Mouse (Mus musculus) lung, embryonic 16.5 days (tissue): ENCODE results near the gene Sos1. TPM values are rescaled to one million over a fixed set of nuclear protein-coding genes. Genes with fewer than 3 reads are reported as not detected.

Experiments used
- ATAC-seq: fragments of 200-750 bp; cut with Nextera tagmentation; 2 replicates; pipeline ENCODE4 v1.8.0; 2017; ENCODE audit warnings: low read depth, mild to moderate bottlenecking, moderate library complexity
- H3K27ac ChIP-seq: fragments of 300-500 bp; sonication (generic); 2 replicates; pipeline ENCODE4 v1.5.1; 2014; ENCODE audit warnings: mild to moderate bottlenecking, control low read depth, low read length
- H3K27me3 ChIP-seq: fragments of 300-500 bp; sonication (generic); 2 replicates; pipeline ENCODE4 v1.6.1; 2014; ENCODE audit warnings: low read depth, low read length, mixed read lengths; ENCODE audit not compliant: control insufficient read depth, insufficient read depth
- H3K36me3 ChIP-seq: fragments of 300-500 bp; sonication (generic); 2 replicates; pipeline ENCODE4 v1.6.1; 2014; ENCODE audit warnings: low read length; ENCODE audit not compliant: control insufficient read depth, insufficient read depth
- H3K4me1 ChIP-seq: fragments of 300-500 bp; sonication (generic); replicated peaks from 2 replicates; pipeline ENCODE4 v1.6.1; 2014; ENCODE audit warnings: low read length, mixed read lengths; ENCODE audit not compliant: control insufficient read depth, insufficient read depth
- H3K4me2 ChIP-seq: fragments of 300-500 bp; sonication (generic); 2 replicates; pipeline ENCODE4 v1.6.1; 2014; ENCODE audit warnings: low read depth, low read length, control low read depth
- H3K4me3 ChIP-seq: fragments of 300-500 bp; sonication (generic); 2 replicates; pipeline ENCODE4 v1.5.1; 2014; ENCODE audit warnings: mild to moderate bottlenecking, low read length, control low read depth
- H3K9ac ChIP-seq: fragments of 300-500 bp; sonication (generic); 2 replicates; pipeline ENCODE4 v1.6.1; 2014; ENCODE audit warnings: low read length, control low read depth
- H3K9me3 ChIP-seq: fragments of 300-500 bp; sonication (generic); 2 replicates; pipeline ENCODE4 v1.6.1; 2016; ENCODE audit warnings: low read length; ENCODE audit not compliant: control insufficient read depth
- WGBS: fragments of 180-500 bp; shearing (Covaris S2); extraction: QIAGEN DNeasy Blood & Tissue Kit; methylation state at CpG from one replicate; pipeline ENCODE4 v1.1.7; 2014; 5-methylcytosine and 5-hydroxymethylcytosine counted together
- polyA plus RNA-seq: library from polyadenylated mRNA; unstranded; fragments of >200 nt; fragmentation: Nextera tagmentation; extraction: Ambion mirVana; gene quantifications from 2 replicates; pipeline ENCODE4 v1.2.1, GENCODE M21; 2015

The Sos1 gene
- polyA plus RNA-seq, 1 experiment from 2014 or later, result 3.5 TPM

GRCm38 (mm10) chr17:80513766-80514165 lies 33.5 kb upstream of the Sos1 start:
- no peaks in the 10 kb centered on the region for H3K9me3 ChIP-seq
- WGBS, result 18% methylated on average over 8 of the region's 8 CpGs
- no peak overlapping the region for H3K4me2 ChIP-seq
- ATAC-seq, result no peak
- no peaks in the 10 kb centered on the region for H3K36me3 ChIP-seq
- H3K4me3 ChIP-seq, result no peak overlapping the region
- H3K27ac ChIP-seq, result no peak overlapping the region
- H3K4me1 ChIP-seq, result no peaks in the 10 kb centered on the region
- no peaks in the 10 kb centered on the region for H3K27me3 ChIP-seq
- no peak overlapping the region for H3K9ac ChIP-seq

DNA sequence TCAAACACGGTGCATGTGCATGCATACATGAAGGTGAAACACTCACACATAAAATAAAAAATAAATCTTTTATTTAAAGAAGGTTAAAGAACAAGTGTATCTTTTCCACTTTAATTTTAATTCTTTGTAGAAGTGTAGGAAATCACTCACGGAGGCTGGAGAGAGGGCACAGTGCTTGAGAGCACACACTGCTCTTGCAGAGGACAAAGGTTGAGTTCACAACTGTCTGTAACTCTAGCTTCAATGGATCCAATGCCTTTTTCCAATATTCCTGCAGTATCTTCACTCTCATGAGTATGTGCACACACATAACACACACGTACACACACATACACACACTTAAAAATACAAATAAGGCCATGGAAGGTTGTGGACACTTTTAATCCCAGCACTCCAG lies 30.2 kb upstream of the Sos1 start:
- no peak for ATAC-seq
- Histone ChIP-seq H3K4me2 (no peak overlapping the region), H3K36me3 (no peaks in the 10 kb centered on the region), H3K9me3 (no peaks in the 10 kb centered on the region), H3K4me3 (no peak overlapping the region), H3K4me1 (no peaks in the 10 kb centered on the region), H3K27ac (no peak overlapping the region), H3K27me3 (no peaks in the 10 kb centered on the region), H3K9ac (no peak overlapping the region)
- WGBS, result 45% methylated on average over 3 of the region's 3 CpGs

DNA sequence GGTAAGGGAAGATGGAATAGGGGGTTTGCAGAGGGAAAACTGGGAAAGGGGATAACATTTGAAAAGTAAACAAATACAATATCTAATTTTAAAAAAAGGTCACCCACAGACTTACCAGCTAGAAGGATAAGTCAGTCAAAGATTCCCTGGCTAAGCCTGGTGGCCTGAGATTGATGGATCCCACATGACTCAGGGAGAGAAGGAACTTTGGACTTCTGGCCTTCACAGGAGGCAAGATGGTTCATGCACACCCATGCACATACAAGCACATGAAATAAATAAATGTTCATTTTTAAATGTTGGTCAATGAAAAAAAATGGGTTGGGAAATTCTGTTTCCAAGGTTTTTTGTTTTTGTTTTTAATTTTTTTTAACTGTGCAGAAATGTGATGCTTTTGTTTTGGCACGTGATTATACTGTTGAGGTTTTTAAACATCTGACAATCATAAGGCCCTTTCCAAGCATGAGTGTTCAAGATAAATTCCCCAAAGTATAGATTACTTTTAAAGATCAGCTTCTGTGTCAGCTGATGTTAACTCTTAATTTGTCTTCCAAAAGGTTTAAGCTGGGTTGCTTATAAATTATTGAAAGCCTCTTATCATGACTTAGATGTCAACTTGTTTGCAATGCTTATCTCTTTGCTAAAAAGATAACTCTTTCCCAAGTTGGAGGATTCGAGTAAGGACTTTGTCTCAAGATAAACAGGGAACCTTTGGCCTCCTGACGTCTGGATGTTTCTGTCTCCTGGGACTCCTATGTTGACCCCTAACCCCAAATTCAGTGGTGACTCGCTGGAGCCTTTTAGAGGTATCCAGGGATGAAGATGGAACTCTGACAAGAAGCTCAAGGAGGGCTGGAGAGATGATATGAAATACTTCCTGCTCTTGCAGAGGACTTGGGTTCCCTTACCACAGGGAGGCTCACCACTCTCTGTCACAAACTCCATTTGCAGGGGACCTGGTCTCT lies 29.5 kb upstream of the Sos1 start:
- ATAC-seq, result no peak
- no peaks in the 10 kb centered on the region for H3K4me1 ChIP-seq
- H3K4me3 ChIP-seq, result no peak overlapping the region
- no peaks in the 10 kb centered on the region for H3K9me3 ChIP-seq
- WGBS, result 10% methylated on average over 4 of the region's 4 CpGs
- H3K27me3 ChIP-seq, result no peaks in the 10 kb centered on the region
- H3K27ac ChIP-seq, result no peak overlapping the region
- no peaks in the 10 kb centered on the region for H3K36me3 ChIP-seq
- H3K9ac ChIP-seq, result no peak overlapping the region
- no peak overlapping the region for H3K4me2 ChIP-seq

DNA sequence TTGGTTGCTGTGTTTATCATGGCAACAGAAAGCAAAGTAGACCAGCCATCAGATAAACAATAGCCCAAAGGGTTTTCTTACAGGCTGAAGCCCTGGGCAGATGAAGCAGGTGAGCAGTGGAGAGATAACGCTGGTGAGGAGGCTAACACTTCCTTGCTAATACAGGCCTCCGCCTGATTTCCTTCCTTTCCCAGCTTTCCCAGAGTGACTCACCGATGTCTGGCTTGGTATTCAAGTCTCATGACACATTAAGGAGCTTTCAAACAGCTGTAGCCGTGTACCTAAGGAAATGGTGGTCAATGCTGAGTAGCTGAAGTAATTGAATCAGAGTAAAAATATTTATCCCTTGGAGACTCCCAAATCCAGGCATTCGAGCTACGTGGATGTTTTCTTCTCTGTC lies 25.5 kb upstream of the Sos1 start:
- no peaks in the 10 kb centered on the region for H3K36me3 ChIP-seq
- 68% methylated on average over 6 of the region's 6 CpGs for WGBS
- no peak overlapping the region for H3K27ac ChIP-seq
- no peak overlapping the region for H3K9ac ChIP-seq
- no peaks in the 10 kb centered on the region for H3K4me1 ChIP-seq
- H3K4me2 ChIP-seq, result no peak overlapping the region
- H3K4me3 ChIP-seq, result no peak overlapping the region
- no peak for ATAC-seq
- no peaks in the 10 kb centered on the region for H3K27me3 ChIP-seq
- no peaks in the 10 kb centered on the region for H3K9me3 ChIP-seq

- H3K4me3 ChIP-seq, result no peak overlapping the region
- no peak overlapping the region for H3K27ac ChIP-seq
- H3K9me3 ChIP-seq, result no peaks in the 10 kb centered on the region
- WGBS, result 78% methylated on average over 4 of the region's 4 CpGs
- no peaks in the 10 kb centered on the region for H3K27me3 ChIP-seq
- ATAC-seq, result no peak
- no peak overlapping the region for H3K9ac ChIP-seq
- no peak overlapping the region for H3K4me2 ChIP-seq
- H3K36me3 ChIP-seq, result no peaks in the 10 kb centered on the region
- no peaks in the 10 kb centered on the region for H3K4me1 ChIP-seq
Measured at GRCm38 (mm10) chr17:80505342-80505741, 25.1 kb upstream of the Sos1 start.

DNA sequence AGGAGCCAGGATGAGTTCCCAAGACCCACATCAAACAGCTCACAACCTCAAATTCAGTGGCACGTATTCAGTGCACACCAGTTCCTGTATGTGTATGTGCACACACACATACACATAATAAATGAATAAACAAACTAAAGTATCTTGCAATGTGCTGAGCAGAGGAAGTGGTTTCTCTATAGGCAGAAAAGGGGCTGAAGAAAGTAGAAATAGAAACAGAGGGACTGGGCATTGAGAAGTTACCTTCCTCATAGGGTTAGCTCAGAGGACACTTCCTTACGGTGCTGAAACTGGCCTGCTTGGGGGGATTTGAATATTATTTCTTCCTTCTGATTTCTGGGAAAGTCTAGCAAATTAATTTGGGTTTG lies 21.5 kb upstream of the Sos1 start:
- 56% methylated on average over 2 of the region's 2 CpGs for WGBS
- H3K4me1 ChIP-seq, result no peaks in the 10 kb centered on the region
- no peak overlapping the region for H3K27ac ChIP-seq
- H3K36me3 ChIP-seq, result no peaks in the 10 kb centered on the region
- no peak overlapping the region for H3K4me3 ChIP-seq
- H3K27me3 ChIP-seq, result no peaks in the 10 kb centered on the region
- no peak for ATAC-seq
- H3K4me2 ChIP-seq, result no peak overlapping the region
- H3K9ac ChIP-seq, result no peak overlapping the region
- no peaks in the 10 kb centered on the region for H3K9me3 ChIP-seq

- Histone ChIP-seq H3K4me1 (no peaks in the 10 kb centered on the region), H3K9ac (no peak overlapping the region), H3K36me3 (no peaks in the 10 kb centered on the region), H3K27me3 (no peaks in the 10 kb centered on the region), H3K9me3 (no peaks in the 10 kb centered on the region), H3K4me2 (no peak overlapping the region), H3K27ac (no peak overlapping the region), H3K4me3 (no peak overlapping the region)
- 47% methylated on average over 5 of the region's 5 CpGs for WGBS
- ATAC-seq, result no peak
Measured at GRCm38 (mm10) chr17:80501037-80501804, 21.0 kb upstream of the Sos1 start.

- Histone ChIP-seq H3K4me1 (no peaks in the 10 kb centered on the region), H3K9me3 (no peaks in the 10 kb centered on the region), H3K27me3 (no peaks in the 10 kb centered on the region), H3K4me3 (no peak overlapping the region), H3K9ac (no peak overlapping the region), H3K27ac (no peak overlapping the region), H3K4me2 (no peak overlapping the region), H3K36me3 (no peaks in the 10 kb centered on the region)
- WGBS, result 68% methylated on average over 4 of the region's 4 CpGs
- ATAC-seq, result no peak
Measured at GRCm38 (mm10) chr17:80500025-80500424, 19.8 kb upstream of the Sos1 start.

GRCm38 (mm10) chr17:80498600-80499268 lies 18.5 kb upstream of the Sos1 start:
- WGBS, result 60% methylated on average over 11 of the region's 11 CpGs
- H3K4me2 ChIP-seq, result no peak overlapping the region

More at GRCm38 (mm10) chr17:80498600-80499268, 18.5 kb upstream of the Sos1 start:
- H3K4me1 ChIP-seq, result no peaks in the 10 kb centered on the region
- H3K27ac ChIP-seq, result no peak overlapping the region
- ATAC-seq, result no peak
- no peaks in the 10 kb centered on the region for H3K9me3 ChIP-seq
- no peak overlapping the region for H3K4me3 ChIP-seq
- no peaks in the 10 kb centered on the region for H3K36me3 ChIP-seq
- no peaks in the 10 kb centered on the region for H3K27me3 ChIP-seq
- no peak overlapping the region for H3K9ac ChIP-seq
